Mouse (Mus musculus): Measurements from ENCODE around the gene Bcat2. TPM values are rescaled to one million over a fixed set of nuclear protein-coding genes. Genes with fewer than 3 reads are reported as not detected.

Gene Bcat2
- total and polyA plus RNA-seq, 3 experiments: 13.5 to 65.6 (median 30.9) TPM

GRCm38 (mm10) chr7:45626571-45627076 lies 56.7 kb downstream of the Bcat2 start:
- Histone ChIP-seq H3K9ac (ENCODE audit: insufficient read depth, low read depth) (no peak overlapping the region), H3K4me1 (ENCODE audit: control insufficient read depth in 1 of 2, insufficient read depth in 2 of 2) (peaks cover 0 to 2% of the 10 kb centered on the region in 2 experiments; a peak in 2 of 4 replicates), H3K36me3 (replicated peaks in 1 of 2; ENCODE audit: control insufficient read depth in 1 of 2, insufficient read depth in 1 of 2, low read length in 1 of 2) (peaks cover 0 to 21% of the 10 kb centered on the region in 2 experiments), H3K4me2 (ENCODE audit: insufficient read depth, low read depth, poor library complexity, severe bottlenecking) (no peak overlapping the region), H3K79me2 (replicated peaks; ENCODE audit: control insufficient read depth, extremely low read depth, insufficient read depth, poor library complexity, severe bottlenecking) (no peaks in the 10 kb centered on the region), H3K27ac (ENCODE audit: insufficient read depth, low read depth) (no peak overlapping the region), H3K27me3 (replicated peaks) (no peaks in the 10 kb centered on the region), H3K4me3 (replicated peaks in 1 of 3; ENCODE audit: low read depth in 2 of 3, low read length in 2 of 3, poor library complexity in 1 of 3) (no peak overlapping the region), H3K9me3 (replicated peaks; ENCODE audit: low read length) (peaks cover 35% of the 10 kb centered on the region)
- dilution Hi-C loops (cut with MboI; ENCODE audit: extremely low pct_ligation_motif_present, extremely low pct_unique_long_range_greater_than_20kb, low sequenced_read_pairs): no loop called here
- DNase-seq (ENCODE audit: extremely low read depth): no peak
- TF ChIP-seq ZKSCAN1 (IDR thresholded peaks at IDR 0.05; ENCODE audit: borderline replicate concordance, low read depth, low read length) (no peak), UBTF (IDR thresholded peaks at IDR 0.05; ENCODE audit: low read depth, low read length) (no peak), CHD2 (IDR thresholded peaks at IDR 0.05; ENCODE audit: low read length) (no peak), IRF4 (IDR thresholded peaks at IDR 0.05; ENCODE audit: low read depth, low read length) (no peak), KAT2A (IDR thresholded peaks at IDR 0.05; ENCODE audit: insufficient replicate concordance, low read length) (no peak), E2F4 (IDR thresholded peaks at IDR 0.05; ENCODE audit: insufficient replicate concordance, low read depth, low read length) (no peak), SIN3A (IDR thresholded peaks at IDR 0.05; ENCODE audit: low read length) (no peak), MYC (IDR thresholded peaks at IDR 0.05; ENCODE audit: low read depth, low read length) (no peak), NELFE (IDR thresholded peaks at IDR 0.05; ENCODE audit: low read depth, low read length) (no peak), USF2 (conservative IDR thresholded peaks at IDR 0.05; ENCODE audit: low read depth, low read length) (no peak), POLR2A (IDR thresholded peaks at IDR 0.05; ENCODE audit: low read depth, low read length) (no peak)
- in situ Hi-C loops (cut with MboI; ENCODE audit: low pct_ligation_motif_present, low pct_unique_long_range_greater_than_20kb, low sequenced_read_pairs): no loop called here

GRCm38 (mm10) chr7:45627261-45627660 lies 57.3 kb downstream of the Bcat2 start, which contains the start of gene Rasip1:
Gene Rasip1 (plus strand): TSS chr7:45627488.
- Histone ChIP-seq H3K4me2 (ENCODE audit: insufficient read depth, low read depth, poor library complexity, severe bottlenecking) (peak within 1 kb of the TSS; percentile 64), H3K27ac (ENCODE audit: insufficient read depth, low read depth) (no peak within 1 kb of the TSS), H3K79me2 (replicated peaks; ENCODE audit: control insufficient read depth, extremely low read depth, insufficient read depth, poor library complexity, severe bottlenecking) (no peaks in the 10 kb centered on the region), H3K27me3 (replicated peaks) (no peaks in the 10 kb centered on the region), H3K9ac (ENCODE audit: insufficient read depth, low read depth) (peak within 1 kb of the TSS; percentile 74), H3K9me3 (replicated peaks; ENCODE audit: low read length) (peaks cover 35% of the 10 kb centered on the region), H3K4me1 (ENCODE audit: control insufficient read depth in 1 of 2, insufficient read depth in 2 of 2) (peaks cover 0 to 2% of the 10 kb centered on the region in 2 experiments; a peak in 1 of 4 replicates), H3K36me3 (replicated peaks in 1 of 2; ENCODE audit: control insufficient read depth in 1 of 2, insufficient read depth in 1 of 2, low read length in 1 of 2) (peaks cover 0 to 25% of the 10 kb centered on the region in 2 experiments), H3K4me3 (replicated peaks in 1 of 3; ENCODE audit: low read depth in 2 of 3, low read length in 2 of 3, poor library complexity in 1 of 3) (peak within 1 kb of the TSS in 2 of 3 experiments; percentile 26 to 55)
- DNase-seq (ENCODE audit: extremely low read depth): no peak
- TF ChIP-seq RAD21 (IDR thresholded peaks at IDR 0.05; ENCODE audit: low read depth, low read length): no peak
- no peak for TF ChIP-seq KAT2A (IDR thresholded peaks at IDR 0.05; ENCODE audit: insufficient replicate concordance, low read length)
- no peak for TF ChIP-seq USF1 (IDR thresholded peaks at IDR 0.05; ENCODE audit: low read depth, low read length)
- no peak for TF ChIP-seq NELFE (IDR thresholded peaks at IDR 0.05; ENCODE audit: low read depth, low read length)
- TF ChIP-seq ZC3H11A (IDR thresholded peaks at IDR 0.05; ENCODE audit: low read depth, low read length): no peak
- TF ChIP-seq E2F4 (IDR thresholded peaks at IDR 0.05; ENCODE audit: insufficient replicate concordance, low read depth, low read length): no peak
- no peak for TF ChIP-seq CHD1 (IDR thresholded peaks at IDR 0.05; ENCODE audit: low read depth, low read length)
- TF ChIP-seq ELF1 (IDR thresholded peaks at IDR 0.05; ENCODE audit: low read depth, low read length): no peak
- TF ChIP-seq CTCF (conservative IDR thresholded peaks at IDR 0.05 in 1 of 2, IDR thresholded peaks at IDR 0.05 in 1 of 2; ENCODE audit: low read depth in 2 of 2, low read length in 2 of 2): no peak
- no peak for TF ChIP-seq HCFC1 (IDR thresholded peaks at IDR 0.05; ENCODE audit: low read depth, low read length)
- TF ChIP-seq MEF2A (IDR thresholded peaks at IDR 0.05; ENCODE audit: borderline replicate concordance, low read depth, low read length): no peak
- no peak for TF ChIP-seq MXI1 (IDR thresholded peaks at IDR 0.05; ENCODE audit: low read depth, low read length)
- TF ChIP-seq TBP (conservative IDR thresholded peaks at IDR 0.05; ENCODE audit: low read depth, low read length): no peak
- TF ChIP-seq ETS1 (conservative IDR thresholded peaks at IDR 0.05; ENCODE audit: low read depth, low read length): no peak
- no peak for TF ChIP-seq ZMIZ1 (IDR thresholded peaks at IDR 0.05; ENCODE audit: low read depth, low read length)
- no peak for TF ChIP-seq TCF12 (IDR thresholded peaks at IDR 0.05; ENCODE audit: low read depth, low read length)
- dilution Hi-C loops (cut with MboI; ENCODE audit: extremely low pct_ligation_motif_present, extremely low pct_unique_long_range_greater_than_20kb, low sequenced_read_pairs): no loop called here
- in situ Hi-C loops (cut with MboI; ENCODE audit: low pct_ligation_motif_present, low pct_unique_long_range_greater_than_20kb, low sequenced_read_pairs): no loop called here
